Mouse (Mus musculus) ES-E14 (cell line): ENCODE measurements around the gene Ptgis. TPM values are rescaled to one million over a fixed set of nuclear protein-coding genes. Genes with fewer than 3 reads are reported as not detected.

Experiments used
- DNase-seq: peaks from one replicate; pipeline ENCODE4 v3.0.0-alpha.2; 2013; ENCODE audit warnings: low read depth, low spot score
- H3K27ac ChIP-seq: 2 replicates; pipeline ENCODE4 v1.5.1; 2012; ENCODE audit warnings: low read depth, mild to moderate bottlenecking, low read length, moderate library complexity, mixed read lengths; ENCODE audit not compliant: poor library complexity, insufficient read depth, severe bottlenecking
- H3K36me3 ChIP-seq: 2 replicates; pipeline ENCODE4 v1.6.1; 2012; ENCODE audit warnings: mild to moderate bottlenecking, low read length, moderate library complexity, mixed read lengths; ENCODE audit not compliant: control insufficient read depth, poor library complexity, insufficient read depth, severe bottlenecking
- H3K4me1 ChIP-seq, 2 experiments: fragments of 150-350 bp in 1 of 2; sonication (generic) in 1 of 2; 2 replicates each; pipeline ENCODE4 v1.6.1; 2012; ENCODE audit warnings: low read length in 2 of 2, mild to moderate bottlenecking in 1 of 2, mixed read lengths in 1 of 2; ENCODE audit not compliant: control insufficient read depth in 2 of 2, insufficient read depth in 2 of 2, poor library complexity in 1 of 2
- H3K4me3 ChIP-seq, 2 experiments: fragments of 150-350 bp in 1 of 2; sonication (generic) in 1 of 2; 2 replicates each; pipeline ENCODE4 v1.5.1; 2012; ENCODE audit warnings: low read length in 2 of 2, low read depth in 1 of 2, mild to moderate bottlenecking in 1 of 2, mixed read lengths in 1 of 2; ENCODE audit not compliant: insufficient read depth in 1 of 2, poor library complexity in 1 of 2, severe bottlenecking in 1 of 2
- H3K9ac ChIP-seq: 2 replicates; pipeline ENCODE4 v1.6.1; 2012; ENCODE audit warnings: low read depth, mild to moderate bottlenecking, low read length, mixed read lengths; ENCODE audit not compliant: poor library complexity, insufficient read depth, severe bottlenecking
- H3K9me3 ChIP-seq: fragments of 150-350 bp; sonication (generic); 2 replicates; pipeline ENCODE4 v1.6.1; 2012; ENCODE audit warnings: low read depth, mild to moderate bottlenecking, low read length; ENCODE audit not compliant: control insufficient read depth, insufficient read depth
- CHD2 ChIP-seq: IDR thresholded peaks from 2 replicates; pipeline ENCODE4 v1.6.1; 2014; ENCODE audit warnings: mild to moderate bottlenecking, low read depth, low read length, inconsistent platforms
- HCFC1 ChIP-seq: IDR thresholded peaks from 2 replicates; pipeline ENCODE4 v1.6.1; 2012; ENCODE audit warnings: low read length, inconsistent platforms, borderline replicate concordance; ENCODE audit not compliant: insufficient read depth
- MAFK ChIP-seq: IDR thresholded peaks from 2 replicates; pipeline ENCODE4 v1.6.1; 2014; ENCODE audit warnings: mild to moderate bottlenecking, low read depth, low read length, inconsistent platforms; ENCODE audit not compliant: insufficient read depth
- ZC3H11A ChIP-seq: IDR thresholded peaks from 2 replicates; pipeline ENCODE4 v1.6.1; 2012; ENCODE audit warnings: low read depth, mild to moderate bottlenecking, inconsistent platforms, low read length, borderline replicate concordance
- ZNF384 ChIP-seq: IDR thresholded peaks from 2 replicates; pipeline ENCODE4 v1.6.1; 2012; ENCODE audit warnings: low read depth, low read length, inconsistent platforms
- in situ Hi-C, 2 experiments: fragments of 600-800 bp; cut with MboI; formaldehyde crosslinking; loops; one replicate each; pipeline ENCODE4 v1.15.1; 2025; ENCODE audit warnings: low sequenced_read_pairs in 2 of 2, inconsistent platforms in 1 of 2; ENCODE audit not compliant: unreplicated experiment in 2 of 2
- total RNA-seq: library from RNA; depleted of rRNA; stranded (reverse); fragments of 300-350 nt; gene quantifications from 2 replicates; pipeline ENCODE4 v1.2.3, GENCODE M21; 2012

The Ptgis gene
- total RNA-seq, 1 experiment, result 16.1 TPM

GRCm38 (mm10) chr2:167274713-167275465 is 34.5 kb upstream of the Ptgis start:
- Histone ChIP-seq H3K9ac (no peak overlapping the region), H3K4me1 (peaks cover 0 to 4% of the 10 kb centered on the region in 2 experiments; a peak in 1 of 4 replicates), H3K9me3 (no peaks in the 10 kb centered on the region), H3K4me3 (no peak overlapping the region), H3K27ac (no peak overlapping the region), H3K36me3 (no peaks in the 10 kb centered on the region)
- TF ChIP-seq CHD2 (no peak), HCFC1 (no peak), ZNF384 (no peak), MAFK (no peak), ZC3H11A (no peak)
- no peak for DNase-seq
- in situ Hi-C loops, result no loop called here

DNA sequence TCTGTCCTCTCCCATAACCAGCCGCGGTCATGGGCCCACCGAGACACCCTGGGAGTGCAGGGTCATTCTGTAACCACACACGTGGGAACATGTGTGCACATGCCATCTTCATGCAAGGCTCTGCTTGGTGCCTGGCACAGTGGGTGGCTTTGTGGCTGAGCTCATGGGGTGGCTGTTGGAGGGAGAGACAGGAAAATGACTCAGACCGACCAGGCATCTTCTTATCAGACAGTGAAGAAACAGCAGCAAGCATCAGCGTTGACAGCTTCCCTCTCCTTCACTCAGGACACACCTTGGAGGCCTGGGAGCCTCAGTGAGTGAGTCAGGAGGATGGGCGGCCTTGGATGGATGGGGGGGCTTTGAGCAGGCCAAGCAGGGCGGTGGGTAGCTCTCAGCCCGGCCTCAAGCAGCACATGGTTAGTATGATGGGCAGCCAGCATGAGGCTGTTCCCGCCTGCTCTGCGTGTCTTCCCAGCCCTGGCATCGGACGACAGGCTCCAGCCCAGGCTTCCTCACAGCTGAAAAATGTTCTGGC is 32.9 kb upstream of the Ptgis start:
- DNase-seq, result no peak
- Histone ChIP-seq H3K9me3 (no peaks in the 10 kb centered on the region), H3K4me1 (no peaks in the 10 kb centered on the region), H3K9ac (no peak overlapping the region), H3K27ac (no peak overlapping the region), H3K4me3 (no peak overlapping the region), H3K36me3 (no peaks in the 10 kb centered on the region)
- in situ Hi-C loops, result no loop called here
- TF ChIP-seq ZNF384 (no peak), ZC3H11A (no peak)

DNA sequence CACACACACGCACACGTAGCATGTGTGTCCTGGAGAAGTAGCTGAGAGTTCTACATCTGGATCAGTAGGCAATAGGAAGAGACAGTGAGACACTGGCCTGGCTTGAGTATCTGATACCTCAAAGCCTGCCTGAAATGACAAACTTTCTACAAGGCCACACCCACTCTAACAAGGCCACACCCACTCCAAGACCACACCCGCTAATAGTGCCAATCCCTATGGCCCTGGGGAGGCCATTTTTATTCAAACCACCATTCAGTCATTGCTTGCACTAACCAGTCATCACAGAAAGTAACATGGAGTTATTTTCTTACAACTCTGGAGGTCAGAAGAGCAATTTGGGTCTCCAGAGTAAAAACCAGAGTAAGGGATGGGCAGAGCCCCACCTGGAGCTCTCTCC is 32.3 kb upstream of the Ptgis start:
- TF ChIP-seq ZNF384 (no peak), ZC3H11A (no peak), MAFK (no peak), HCFC1 (no peak), CHD2 (no peak)
- Histone ChIP-seq H3K27ac (no peak overlapping the region), H3K9me3 (no peaks in the 10 kb centered on the region), H3K36me3 (no peaks in the 10 kb centered on the region), H3K9ac (no peak overlapping the region), H3K4me3 (no peak overlapping the region), H3K4me1 (no peaks in the 10 kb centered on the region)
- DNase-seq, result no peak
- in situ Hi-C loops, result no loop called here

GRCm38 (mm10) chr2:167271121-167271521 is 30.7 kb upstream of the Ptgis start:
- in situ Hi-C loops, result no loop called here
- Histone ChIP-seq H3K9me3 (no peaks in the 10 kb centered on the region), H3K9ac (no peak overlapping the region), H3K36me3 (no peaks in the 10 kb centered on the region), H3K4me3 (no peak overlapping the region), H3K27ac (no peak overlapping the region), H3K4me1 (0 out of 4 replicates have a peak, but pooled peaks cover 0 to 2% of the 10 kb centered on the region in 2 experiments)
- TF ChIP-seq CHD2 (no peak), ZNF384 (no peak), ZC3H11A (no peak), HCFC1 (no peak), MAFK (no peak)
- DNase-seq, result no peak
